Mouse (Mus musculus): ENCODE measurements around the gene Golga1.
A peak's percentile ranks its signal among the peaks of the same experiment; 100 is the strongest.

Gene Golga1

DNA sequence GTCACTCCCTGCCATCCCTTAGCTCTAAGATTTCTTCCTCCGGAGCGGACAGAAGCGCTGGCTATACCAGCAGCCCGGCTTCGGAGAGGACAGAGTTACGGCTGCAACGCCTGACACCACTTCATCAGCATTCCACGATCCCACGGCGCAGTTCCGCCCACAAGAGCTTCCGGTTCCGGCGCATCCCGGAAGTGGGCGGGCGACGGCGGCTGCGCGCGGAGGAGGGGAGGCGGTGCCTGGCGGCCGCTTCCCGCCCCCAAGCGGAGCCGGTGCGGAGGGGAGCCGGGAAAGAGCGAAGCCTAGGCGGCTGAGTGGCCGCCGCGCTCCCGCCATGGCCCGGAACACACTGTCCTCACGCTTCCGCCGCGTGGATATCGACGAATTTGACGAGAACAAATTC is 57.5 kb downstream of the Golga1 start:
- DNase-seq (ENCODE audit: extremely low spot score, low read depth, low spot score) = peak; percentile 62

DNA sequence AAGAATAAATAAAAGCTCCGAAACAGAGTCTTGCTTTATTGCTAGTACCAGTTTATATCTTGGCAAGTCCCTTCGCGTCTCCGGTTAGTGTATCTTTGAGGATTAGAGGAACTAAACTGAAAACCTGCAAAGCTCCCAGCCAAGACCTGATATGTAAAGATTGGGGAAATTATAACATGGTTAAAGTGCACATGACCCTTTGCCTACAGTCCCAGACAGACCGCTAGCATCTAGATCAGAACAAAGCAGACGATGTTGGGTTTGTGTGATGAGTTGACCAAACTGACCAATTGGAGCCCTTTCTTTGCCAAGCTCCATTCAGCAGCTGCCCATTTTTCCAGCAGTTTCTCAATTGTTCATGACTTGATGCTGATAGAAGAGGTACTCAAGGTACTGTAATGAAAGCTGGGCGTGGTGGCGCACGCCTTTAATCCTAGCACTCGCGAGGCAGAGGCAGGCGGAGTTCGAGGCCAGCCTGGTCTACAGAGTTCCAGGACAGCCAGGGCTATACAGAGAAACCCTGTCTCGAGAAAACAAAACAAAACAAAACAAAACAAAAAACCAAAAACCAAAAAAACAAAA is 59.1 kb downstream of the Golga1 start:
- DNase-seq (ENCODE audit: extremely low spot score, low read depth, low spot score) = no peak

DNA sequence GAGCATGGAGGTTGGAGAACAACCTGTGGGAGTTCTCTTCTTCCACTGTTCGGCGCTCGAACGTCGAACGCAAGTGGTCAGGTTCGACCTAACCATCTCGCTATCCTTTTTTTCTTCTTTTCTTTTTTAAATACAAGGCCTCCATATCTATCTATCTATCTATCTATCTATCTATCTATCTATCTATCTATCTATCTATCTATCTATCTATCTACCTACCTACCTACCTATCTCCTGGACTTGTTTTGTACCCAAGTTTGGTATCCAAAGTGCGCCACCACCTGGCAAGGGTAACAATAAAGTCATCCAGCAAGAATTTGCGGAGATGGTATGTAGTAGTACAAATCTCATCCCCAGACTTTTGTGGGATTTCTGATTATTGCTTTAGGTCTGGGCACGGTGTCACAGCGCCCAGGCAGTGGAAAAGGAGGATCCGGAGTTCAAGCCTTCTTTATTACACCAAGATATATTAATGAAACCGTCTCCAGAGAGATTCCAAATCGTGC is 59.7 kb downstream of the Golga1 start, which contains the start of gene Rpl35:
TSS of gene Rpl35 (minus strand) at position 51 of the 506 bp plus-strand sequence.
- DNase-seq (ENCODE audit: extremely low spot score, low read depth, low spot score) = no peak

DNA sequence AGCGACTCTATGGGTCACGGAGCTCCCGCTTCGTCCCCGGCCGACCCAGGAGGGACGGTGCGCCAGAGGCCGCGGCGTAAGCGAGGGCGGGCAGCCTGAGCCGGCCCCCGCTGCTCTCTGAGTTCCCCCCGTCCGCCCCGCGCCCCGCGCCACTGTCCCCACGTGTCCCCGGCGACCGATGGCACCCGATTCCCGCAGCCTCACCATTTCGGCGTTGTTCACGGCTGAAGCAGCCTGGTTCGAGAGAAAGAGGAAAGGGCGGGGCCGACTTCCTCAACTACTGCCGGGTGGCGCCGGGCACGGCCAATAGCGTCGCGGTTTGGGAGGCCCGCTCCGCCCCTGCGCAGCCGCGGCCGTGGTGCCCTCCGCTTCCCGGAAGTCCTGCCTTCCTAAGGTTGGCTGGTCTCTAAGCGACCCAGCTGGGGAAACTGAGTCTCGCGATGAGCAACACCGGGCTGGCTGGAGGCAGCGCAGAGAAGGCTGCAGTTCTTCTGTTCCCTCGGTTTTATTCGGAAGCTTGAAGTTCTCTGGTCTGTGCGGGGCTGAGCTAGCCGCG is 60.4 kb downstream of the Golga1 start, which contains the start of gene Arpc5l:
TSS of gene Arpc5l (plus strand) at position 469 of the 556 bp plus-strand sequence.
- DNase-seq (ENCODE audit: extremely low spot score, low read depth, low spot score) = peak; percentile 33

DNA sequence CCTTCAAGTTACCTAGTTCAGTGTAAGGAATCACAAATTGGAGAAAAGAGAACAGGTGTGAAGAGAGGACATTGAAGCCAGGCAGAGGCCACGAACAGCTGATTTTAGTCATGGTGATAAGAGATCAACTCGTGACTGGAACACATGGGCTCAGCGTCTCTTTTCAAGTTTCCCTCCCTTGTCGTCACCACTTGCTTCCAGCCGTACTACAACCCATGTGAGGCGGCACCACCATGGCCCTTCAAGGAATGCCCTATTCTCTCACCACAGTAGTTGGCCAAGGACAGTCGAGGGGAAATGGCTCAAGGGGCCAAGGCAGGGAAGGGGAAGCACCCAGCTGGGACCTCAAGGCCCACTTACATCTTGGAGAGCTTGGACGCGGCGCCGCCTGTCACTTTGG is 61.0 kb downstream of the Golga1 start:
- no peak for DNase-seq (ENCODE audit: extremely low spot score, low read depth, low spot score)

DNA sequence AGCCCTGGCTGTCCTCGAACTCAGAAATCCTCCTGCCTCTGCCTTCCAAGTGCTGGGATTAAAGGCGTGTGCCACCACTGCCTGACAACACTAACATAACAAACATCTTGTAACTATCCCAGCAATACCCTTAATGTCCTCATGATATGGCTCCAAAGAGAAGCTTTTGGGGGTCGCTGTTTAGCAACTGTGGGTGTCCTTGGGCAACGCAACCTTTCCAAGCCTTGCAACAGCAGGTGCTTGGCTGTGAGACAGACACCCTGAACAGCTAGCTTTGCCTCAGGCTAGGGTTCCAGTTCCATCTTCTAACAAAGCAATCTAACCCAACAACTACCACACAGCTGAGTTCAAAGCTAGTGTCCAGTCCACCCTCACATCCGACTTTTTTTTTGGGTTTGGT is 61.8 kb downstream of the Golga1 start:
- no peak for DNase-seq (ENCODE audit: extremely low spot score, low read depth, low spot score)

DNA sequence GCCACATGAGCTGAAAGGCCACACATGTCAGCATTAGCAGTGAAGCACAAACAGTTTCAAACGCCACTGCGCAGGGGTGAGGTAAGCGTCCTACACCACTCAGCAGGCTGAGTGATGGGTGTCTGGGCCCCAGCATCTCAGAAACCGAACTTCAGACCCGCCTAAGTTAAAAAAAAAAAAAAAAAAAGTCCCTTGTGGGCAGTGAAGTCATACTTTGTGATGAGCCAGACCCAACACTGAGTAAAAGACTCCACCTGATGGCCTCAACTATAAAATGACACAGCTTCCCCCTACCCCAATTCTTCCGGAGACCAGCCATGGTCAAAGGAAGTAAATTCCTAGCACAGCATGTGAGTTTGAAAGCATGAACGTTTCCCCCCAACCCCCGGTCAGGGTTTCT is 62.2 kb downstream of the Golga1 start:
- DNase-seq (ENCODE audit: extremely low spot score, low read depth, low spot score) = no peak

DNA sequence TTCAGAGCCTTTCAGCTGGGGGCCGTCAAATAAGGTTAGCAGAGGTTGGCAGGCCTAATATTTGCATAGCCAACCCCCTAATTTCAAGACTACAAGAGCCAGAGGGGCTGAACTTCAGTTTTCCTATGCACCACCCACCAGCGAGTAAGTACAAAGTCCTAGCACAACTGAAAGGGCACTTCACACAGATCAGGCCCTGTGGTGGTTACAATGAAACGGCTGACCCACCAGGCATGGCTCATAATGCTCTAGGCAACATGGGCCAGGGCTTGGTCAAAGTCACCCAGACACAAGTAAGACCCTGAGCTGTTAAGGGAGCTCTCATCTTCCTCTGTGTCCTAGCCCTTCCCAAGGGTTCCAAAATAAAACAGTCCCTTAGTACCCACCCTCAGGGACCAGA is 63.5 kb downstream of the Golga1 start:
- DNase-seq (ENCODE audit: extremely low spot score, low read depth, low spot score) = no peak

DNA sequence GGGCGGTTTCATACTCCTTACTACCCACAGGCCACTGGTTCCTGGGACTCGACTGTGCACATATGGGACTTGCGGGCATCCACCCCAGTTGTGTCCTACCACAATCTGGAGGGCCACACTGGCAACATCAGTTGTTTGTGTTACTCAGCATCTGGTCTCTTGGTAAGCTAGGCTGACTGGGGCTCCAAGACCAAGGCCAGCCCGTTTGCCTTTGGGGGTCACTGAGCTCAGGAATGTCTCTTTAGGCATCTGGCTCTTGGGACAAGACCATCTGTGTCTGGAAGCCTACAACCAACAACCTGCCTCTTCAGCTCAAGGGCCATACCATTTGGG is 64.8 kb downstream of the Golga1 start:
- DNase-seq (ENCODE audit: extremely low spot score, low read depth, low spot score) = no peak

DNA sequence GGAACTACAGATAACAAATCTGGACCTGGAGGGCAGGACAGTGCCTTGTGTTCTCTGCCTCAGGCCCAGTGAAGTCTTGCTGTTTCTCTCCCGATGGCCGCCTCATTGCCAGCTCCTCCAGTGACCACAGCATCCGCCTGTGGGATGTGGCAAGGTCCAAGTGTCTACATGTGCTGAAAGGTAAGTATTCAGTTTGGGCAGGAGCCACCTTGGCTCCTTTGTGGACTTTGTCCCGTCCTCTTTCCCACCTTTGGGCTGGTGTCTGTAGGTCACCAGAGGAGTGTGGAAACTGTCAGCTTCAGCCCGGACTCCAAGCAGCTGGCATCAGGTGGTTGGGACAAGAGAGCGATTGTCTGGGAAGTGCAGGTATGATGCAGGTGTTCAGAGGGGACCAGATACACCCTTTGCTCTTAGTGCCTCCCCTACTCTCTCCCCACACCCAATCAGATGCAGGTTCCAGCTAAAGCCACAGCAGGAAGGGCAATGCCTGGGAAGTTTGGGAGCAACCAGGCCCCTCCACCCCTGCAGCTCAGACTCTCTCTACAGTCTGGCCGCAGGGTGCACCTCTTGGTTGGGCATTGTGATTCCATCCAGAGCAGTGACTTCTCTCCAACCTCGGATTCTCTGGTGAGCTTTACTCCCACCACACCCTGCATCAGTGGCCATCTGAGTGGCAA is 65.3 kb downstream of the Golga1 start:
- DNase-seq (ENCODE audit: extremely low spot score, low read depth, low spot score) = no peak

DNA sequence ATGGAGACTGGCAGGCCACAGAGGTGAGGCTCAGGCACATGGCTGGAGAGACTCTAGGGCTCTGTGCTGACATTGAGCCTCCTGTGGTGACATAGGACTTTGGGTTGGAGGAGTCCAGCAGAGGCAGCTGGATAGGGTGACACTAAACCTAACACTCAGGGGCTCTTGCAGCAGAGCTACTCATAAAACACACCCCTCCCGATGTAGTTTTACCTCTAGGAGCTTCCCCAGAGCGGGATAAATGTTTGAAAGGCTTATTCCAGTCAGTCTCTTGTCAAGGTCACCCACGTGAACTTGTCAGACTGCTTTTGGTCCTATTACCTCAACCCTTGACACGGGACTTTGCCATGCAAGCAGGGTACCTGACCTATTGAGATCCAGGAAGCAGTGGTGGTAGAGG is 66.0 kb downstream of the Golga1 start:
- DNase-seq (ENCODE audit: extremely low spot score, low read depth, low spot score) = no peak

DNA sequence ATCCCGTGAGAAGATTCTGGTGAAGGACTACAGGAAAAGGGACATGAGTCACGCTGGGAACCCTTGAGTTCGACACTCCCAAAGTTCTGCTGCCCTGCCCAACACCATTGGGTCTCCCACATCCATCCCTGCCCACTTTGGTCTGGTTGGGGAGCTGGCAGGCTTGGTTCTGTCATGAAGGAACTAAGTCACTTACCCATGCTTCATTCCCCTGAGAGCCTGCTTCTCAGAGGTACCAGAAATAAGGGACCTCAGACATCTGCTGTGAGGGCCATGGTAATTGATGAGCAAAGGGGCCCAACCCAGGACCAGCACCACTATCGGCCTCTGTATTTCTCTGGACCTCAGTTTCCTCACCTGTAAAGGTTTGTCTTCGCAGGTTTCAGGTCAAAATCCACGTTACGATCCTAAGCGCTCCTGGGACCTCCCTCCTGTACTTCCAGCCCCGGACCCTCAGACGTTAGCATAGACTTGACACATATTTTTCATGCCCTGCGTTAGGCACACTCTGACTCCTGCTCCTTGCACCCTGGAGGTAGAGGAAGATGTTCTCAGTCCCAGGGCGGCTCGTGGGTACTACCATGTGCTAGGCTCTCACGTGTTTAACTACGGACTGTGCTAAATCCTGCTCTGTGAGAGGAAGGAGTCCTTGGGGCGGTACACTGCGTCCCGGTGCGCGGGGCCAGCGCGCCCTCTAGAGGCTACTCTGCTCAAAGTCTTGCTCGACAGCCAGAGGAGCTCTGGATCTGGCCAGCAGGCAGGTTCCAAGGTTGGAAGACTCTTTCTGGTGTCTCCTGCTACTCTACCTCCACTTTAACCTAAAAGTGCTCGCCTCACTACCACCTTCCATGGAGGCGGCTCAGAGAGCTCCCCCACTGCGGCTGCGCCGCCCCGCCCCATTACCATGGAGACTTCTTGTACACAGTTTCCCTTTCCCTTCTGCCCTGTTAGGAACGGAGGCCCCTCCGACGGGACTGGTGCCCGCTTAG is 67.7 kb downstream of the Golga1 start, which contains the start of gene Wdr38:
TSS of gene Wdr38 (plus strand) at position 91 of the 989 bp plus-strand sequence.
- DNase-seq (ENCODE audit: extremely low spot score, low read depth, low spot score) = peak; percentile 53

DNA sequence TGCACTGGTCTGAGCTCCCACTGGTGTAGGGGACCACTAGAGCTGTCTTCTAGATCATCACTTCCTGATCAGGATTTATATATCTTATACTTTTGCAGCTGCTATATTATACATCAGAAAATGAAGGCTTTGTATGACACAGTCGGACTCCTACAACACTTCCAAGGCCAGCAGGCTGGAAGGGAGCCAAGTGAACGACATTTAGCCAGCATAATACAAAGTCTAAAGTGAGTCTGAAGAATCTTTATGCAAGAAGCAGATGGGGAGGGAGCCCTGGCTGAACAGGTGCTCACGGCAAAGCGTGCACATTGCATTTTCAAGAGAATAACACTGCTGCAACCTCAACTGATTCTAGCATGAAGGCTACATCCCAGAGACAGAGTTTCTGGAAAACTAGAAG is 72.9 kb downstream of the Golga1 start:
- no peak for DNase-seq (ENCODE audit: extremely low spot score, low read depth, low spot score)

DNA sequence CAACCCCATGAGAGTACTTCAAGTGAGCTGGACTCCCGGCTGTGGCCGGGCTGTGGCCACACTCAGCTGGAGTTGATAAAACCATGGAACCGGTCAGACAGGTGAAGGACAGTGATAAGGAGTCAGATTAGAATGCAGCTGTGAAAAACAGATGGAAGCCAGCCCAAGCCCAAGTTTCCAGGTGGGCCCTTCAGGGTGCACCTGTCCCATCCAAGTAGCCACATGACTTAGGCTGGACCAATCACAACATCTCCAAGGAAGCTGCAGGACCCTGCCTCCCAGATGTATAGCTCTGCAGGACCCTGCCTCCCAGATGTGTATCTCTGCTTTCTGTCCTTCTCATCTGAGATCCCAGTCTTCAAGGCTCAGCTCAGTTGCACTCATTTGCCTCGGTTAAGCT is 73.3 kb downstream of the Golga1 start:
- DNase-seq (ENCODE audit: extremely low spot score, low read depth, low spot score) = no peak

DNA sequence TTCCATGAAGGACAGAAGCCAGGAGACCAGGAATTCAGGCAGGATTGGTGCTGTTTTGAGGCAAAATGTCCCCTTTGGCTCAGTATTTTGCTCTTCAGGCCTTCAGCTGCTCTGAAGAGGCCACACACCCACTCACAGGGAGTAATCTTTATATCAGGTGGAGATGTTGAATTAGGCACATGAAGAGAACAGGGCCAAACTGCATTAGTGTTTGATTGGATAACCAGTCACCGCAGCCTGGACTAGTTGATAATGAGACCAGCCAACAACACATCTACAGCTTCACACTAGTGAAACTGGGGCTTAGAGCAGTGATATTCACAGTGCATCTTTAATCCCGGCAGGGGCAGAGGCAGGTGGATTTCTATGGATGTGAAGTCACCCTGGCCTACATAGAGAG is 76.4 kb downstream of the Golga1 start:
- no peak for DNase-seq (ENCODE audit: extremely low spot score, low read depth, low spot score)

DNA sequence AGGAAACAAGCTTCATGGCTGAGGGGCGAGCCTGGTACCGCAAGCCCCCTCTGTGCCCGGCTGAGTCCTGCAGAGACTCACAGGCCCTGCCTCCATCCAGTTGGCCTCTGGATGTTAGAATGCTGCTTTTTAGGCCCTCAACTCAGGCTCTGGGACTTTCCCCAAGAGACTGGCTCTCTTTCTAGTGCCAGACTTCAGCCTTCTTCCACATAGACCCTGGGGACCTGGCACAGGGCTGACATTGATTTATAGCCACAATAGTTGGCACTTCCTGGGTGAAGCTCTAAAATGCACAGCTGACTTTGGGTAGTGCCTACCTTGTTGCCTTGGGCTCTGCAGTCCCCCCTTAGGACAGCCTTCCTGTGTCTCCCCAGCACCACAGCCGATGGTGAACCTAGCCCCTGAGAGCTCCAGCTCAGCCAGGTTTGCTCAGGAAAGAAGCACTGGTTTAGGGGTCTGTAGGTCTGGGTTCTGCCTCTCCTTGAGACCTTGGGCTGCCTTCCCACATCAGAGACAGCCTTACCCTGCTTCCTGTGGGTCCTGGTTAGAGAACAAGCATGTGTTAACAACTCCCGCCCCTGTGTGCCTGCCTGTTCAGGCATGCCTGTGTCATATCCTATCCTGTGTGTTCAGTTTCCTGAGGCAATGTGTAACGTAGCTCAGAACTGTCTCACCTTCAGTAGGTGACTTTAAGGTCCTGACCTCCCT is 77.4 kb downstream of the Golga1 start:
- no peak for DNase-seq (ENCODE audit: extremely low spot score, low read depth, low spot score)

DNA sequence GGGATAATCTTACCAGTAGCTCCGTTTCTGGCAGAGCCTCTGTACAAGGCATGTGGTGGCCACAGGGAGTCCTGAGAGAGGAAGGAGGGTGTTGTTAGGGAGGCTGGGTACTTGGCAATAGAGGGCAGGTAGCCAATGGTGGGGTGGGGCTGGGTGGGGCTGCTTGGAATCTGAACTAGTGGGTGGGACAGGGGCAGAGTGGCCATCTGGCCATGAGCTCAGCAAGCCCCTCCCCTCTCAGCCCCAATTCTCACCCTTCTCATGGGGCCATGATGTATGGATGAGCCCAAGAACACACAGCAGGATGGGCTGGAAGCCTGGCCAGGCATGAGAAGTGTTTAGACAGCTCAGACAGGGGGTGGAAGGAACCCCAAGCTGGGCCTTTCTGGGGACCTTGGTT is 78.0 kb downstream of the Golga1 start:
- DNase-seq (ENCODE audit: extremely low spot score, low read depth, low spot score) = no peak

DNA sequence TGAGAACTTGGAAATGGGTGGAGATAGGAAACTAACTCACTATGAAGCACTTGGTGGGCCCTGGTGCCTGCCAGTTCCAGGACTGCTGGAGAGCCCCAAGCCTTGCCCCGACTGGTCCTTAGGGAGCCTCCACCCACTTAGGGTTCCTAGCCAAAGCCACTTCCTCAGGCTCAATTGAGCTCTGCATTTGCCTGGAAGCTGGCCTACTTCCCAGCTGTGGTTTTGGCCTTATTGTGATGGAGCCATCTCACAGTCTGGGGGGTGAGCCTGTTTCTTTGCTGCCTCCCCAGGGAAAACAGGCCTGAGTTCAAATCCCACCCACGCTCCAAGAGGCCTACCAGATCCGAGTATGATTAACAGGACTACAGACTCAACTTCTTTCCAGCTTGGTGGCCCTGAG is 78.8 kb downstream of the Golga1 start:
- no peak for DNase-seq (ENCODE audit: extremely low spot score, low read depth, low spot score)

DNA sequence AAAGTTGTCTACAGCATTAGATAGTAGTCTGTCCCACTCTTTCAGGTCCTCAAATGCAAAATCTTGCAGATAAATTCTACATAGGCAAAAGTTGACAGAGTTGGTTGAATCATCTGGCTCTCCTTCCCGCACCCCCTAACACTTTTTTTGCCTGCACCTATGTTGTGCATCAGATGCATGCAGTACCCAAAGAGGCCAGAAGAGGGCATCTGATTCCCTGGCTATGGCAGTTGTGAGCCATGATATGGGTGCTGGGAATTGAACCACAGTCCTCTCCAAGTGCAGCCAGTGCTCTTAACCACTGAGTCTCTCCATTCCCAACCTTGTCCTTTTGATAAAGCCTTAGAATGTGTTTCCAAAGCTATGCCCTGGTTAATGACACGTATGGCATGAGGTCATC is 81.9 kb downstream of the Golga1 start:
- no peak for DNase-seq (ENCODE audit: extremely low spot score, low read depth, low spot score)

DNA sequence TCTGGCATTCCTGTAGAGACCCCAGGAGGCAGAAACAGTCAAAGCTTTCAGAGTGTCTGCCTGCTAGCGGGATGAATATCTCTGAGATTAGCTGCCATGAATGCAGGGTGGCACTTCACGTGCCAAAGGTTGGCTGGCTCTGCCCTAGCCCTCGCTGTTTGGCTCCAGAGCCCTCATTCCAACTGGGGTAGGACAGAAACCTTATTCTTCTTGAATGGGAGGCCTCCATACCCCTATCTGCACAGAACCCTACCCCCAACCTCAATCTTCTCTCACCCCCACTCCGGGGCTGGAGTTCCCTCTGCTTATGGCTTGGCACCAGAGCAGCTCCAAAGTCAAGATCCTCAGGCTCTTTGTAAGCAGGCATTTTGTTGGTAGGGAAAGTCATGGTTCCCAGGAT is 87.5 kb downstream of the Golga1 start:
- no peak for DNase-seq (ENCODE audit: extremely low spot score, low read depth, low spot score)

Data from hindlimb bud, embryonic 11.5 days (tissue).